Mouse (Mus musculus) left cerebral cortex, postnatal 14 days (tissue): ENCODE data around the gene Lcn12. TPM values are rescaled to one million over a fixed set of nuclear protein-coding genes. Genes with fewer than 3 reads are reported as not detected.

Source experiments
- DNase-seq, 2 experiments: peaks; one replicate each; pipeline ENCODE4 v3.0.0; 2021 to 2022; ENCODE audit warnings: low spot score in 2 of 2, mixed read lengths in 1 of 2
- intact Hi-C: fragments of 180-260 bp; cut with DNase I; formaldehyde crosslinking; loops from one replicate; pipeline ENCODE4 v1.15.1; 2025
- total RNA-seq, 2 experiments: library from RNA; stranded (reverse); gene quantifications; 2 replicates each; pipeline ENCODE4 v1.2.3; 2021

The Lcn12 gene
- total RNA-seq, 2 experiments from 2014 or later, result not detected

DNA sequence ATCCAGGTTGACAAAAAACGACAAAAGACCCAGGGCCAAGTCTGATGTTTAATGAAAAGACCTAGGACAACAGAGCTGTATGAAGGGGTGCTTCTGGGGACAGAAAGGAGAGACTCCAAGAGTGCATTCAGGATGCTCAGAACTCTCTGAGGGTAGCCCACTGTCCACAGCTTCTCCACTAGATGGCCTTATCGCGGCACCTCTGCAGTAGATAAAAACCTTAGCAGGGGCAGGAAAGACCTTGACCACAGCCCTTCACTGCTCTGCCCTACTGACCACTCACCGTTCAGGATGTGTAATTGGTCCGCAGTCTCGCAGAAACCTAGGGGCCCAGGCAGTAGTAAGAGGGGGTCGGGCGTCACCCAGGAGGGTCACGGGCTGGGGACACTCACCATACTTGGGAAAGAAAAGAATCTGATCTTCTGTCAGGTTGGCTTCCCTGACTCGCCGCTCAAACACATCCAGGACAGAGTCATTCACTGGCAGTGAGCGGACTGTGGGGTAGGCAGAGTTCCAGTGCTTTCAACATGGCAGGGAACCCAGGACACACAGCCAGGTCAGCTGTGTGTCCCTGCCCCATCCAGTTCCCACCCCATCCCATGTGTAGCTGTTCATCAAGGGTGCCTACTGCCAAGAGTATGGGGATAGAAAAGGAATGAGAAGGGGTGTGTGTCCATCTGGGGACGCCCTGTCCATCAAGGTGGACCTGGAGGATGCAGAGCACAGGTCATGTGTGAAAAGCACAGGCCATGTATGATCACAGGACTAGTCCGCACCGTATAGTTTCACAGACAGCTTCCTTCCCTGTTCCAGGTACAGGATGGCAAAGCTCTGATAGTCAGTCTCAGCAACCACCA lies 5.1 kb upstream of the Lcn12 start:
- intact Hi-C loops, result loop anchor here (5.0 kb wide), 2 partner anchors 37 to 72 kb away; partner anchors contain the start of genes Abca2 and Paxx
- DNase-seq, result no peak

DNA sequence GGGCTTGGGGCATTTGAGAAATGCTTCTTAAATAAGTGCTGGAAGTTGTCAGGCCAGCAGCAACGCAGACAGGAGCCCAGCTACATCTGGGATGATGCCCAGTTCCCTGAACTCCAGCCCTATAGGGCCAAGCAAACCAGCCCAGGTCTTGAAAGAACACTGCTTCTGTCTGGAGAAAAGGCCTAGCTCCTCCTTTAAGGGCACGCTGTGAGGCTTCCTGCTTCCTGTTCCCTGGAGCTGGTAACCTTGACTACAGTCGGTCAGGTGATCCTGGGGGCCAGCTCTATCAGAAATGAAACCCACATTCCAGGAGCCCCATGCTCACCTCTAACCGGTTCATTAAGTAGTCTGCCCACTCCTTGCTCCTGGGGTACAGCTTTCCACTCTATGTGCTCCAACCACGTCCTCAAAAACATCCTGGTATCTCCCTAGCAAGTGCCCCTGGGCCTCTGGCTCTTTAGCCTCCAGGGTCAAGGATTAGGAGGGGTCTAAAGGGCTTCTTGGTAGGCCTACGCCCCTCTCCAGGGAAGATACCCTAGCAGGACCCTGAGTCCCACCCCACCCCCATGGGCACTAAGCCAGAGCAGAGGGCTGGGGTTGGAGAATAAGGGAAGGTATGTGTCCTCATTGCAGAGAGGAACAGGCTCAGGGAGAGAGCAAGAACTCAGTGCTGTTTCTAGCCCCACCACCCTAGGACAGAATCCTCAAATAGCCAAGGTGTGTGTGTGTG lies 4.3 kb upstream of the Lcn12 start:
- intact Hi-C loops, result loop anchor here (5.0 kb wide), 2 partner anchors 36 to 71 kb away; partner anchors contain the start of genes Abca2 and Paxx
- no peak for DNase-seq

DNA sequence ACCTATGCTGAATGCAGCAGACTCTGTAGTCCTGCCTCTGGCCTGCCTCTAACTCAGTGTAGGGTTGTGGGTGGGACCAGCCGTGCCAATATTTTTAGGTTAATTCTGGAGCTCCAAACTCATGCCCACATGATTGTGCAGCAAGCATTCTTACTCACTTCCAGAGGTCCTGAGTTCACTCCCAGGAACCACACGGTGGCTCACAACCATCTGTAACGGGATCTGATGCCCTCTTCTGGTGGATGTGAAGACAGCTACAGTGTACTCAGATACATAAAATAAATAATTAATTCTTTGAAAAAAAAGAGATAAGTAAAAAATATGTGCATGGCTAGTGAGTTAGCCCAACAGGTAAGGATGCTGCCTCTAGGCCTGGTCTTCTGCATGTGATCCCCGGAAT lies 2.8 kb upstream of the Lcn12 start:
- peak in 1 of 2 experiments; percentile 43 for DNase-seq
- intact Hi-C loops, result loop anchor here (5.0 kb wide), 2 partner anchors 34 to 69 kb away; partner anchors contain the start of genes Abca2 and Paxx

DNA sequence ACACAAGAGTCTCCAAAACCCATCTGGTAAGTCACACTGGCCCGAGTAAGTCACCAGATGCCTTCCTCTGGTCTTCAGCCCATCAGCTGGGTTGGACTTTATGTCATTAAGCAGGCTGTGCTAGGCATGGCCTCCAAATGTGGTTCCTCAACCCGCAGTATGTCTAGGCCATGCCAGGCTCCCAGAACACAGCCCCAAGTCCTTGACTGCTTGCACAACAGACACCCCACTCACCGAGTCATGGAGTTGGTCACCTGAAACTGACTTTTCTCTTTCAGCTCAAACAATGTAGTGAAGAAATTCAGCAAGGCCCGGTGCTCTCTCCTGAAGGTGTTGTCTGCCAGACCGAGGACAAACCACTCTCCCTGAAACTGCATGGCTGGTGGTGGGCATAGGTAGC lies 723 bp downstream of the Lcn12 start:
- DNase-seq, result no peak
- intact Hi-C loops, result no loop called here

DNA sequence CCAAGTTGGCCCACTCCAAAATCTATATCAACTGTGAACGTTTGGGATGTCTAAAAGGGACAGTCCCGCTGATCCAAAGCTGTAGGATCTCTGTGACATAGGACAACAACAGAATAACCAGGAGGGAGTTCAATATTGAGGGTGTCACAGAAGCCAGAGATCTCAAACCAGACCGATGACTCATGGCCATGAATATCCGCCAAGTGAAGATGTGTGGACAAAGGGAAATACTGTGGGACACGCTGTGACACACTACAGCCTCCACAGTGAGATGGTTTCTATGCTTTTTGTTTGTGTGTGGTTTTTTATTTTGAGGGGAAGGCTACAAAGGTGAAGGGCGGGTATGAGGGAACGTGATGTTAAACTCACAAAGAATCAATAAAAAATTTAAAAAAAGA lies 5.0 kb downstream of the Lcn12 start:
- intact Hi-C loops, result no loop called here
- DNase-seq, result no peak

DNA sequence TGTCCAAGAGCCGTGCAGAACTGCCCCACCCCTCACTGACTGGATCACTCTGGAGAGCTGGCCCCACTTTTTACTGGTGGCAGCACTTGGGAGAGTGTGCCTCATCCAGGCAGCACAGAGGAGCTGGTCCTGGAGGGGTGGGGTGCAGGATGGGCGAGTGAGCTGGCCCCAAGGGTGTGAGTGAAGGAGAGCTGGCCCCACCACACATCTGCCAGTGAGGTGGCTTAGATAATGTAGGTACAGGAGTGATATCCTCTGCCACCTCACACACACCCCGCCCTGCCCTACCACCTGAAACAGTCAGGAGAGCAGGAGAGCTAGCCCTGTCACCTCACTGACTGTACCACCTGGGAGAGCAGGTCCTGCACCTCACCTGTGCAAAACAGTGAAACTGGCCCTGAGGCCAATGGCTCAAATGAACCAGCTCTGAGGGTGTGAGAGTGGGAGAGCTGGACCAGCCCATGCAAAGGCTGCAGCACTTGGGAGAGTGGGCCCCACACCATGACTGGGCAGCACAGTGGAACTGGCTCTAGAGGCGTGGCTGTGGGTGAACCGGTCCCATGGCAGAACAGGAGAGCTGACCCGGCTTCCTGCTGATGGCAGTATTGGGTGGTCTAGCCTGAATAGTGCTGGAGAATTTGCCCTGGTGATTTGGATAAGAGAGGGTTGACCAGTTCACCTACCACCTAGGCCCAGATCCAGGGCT lies 5.6 kb downstream of the Lcn12 start:
- DNase-seq, result no peak

DNA sequence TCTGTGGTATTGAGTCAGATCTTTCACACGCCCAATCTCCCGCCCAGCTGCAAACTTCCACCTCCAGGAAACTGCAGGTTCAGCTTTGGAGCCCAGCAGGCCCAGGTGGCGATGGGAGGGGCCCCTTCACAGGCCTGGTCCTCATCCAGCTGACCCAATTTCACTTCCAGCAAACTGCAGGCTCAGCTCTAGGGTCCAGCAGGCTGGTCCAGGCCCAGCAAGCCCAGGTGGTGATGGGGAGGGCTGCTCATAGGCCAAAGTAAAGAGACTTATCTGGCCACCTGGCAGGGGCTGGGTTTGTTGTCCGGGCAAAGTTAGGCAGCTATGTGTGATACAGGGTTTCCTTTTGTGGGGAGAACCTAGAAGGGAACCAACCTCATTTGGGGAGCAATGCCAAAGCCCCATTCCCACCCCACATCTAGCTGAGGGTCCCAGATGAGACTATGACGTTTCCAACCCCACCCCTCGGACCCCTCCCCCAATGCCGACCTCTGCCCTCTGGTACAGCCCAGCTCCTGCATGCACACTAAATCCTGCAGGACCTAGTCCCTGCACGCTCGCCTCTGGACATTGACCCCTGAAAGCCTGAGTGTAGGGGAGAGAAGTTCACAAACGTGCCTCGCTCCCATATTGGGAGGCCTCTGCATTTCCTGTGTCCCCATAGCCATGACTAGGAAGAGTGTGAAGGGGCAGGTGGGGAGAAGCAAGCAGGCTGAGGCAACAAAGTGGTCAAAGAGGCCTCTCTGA lies 8.6 kb downstream of the Lcn12 start:
- no peak for DNase-seq
- intact Hi-C loops, result no loop called here

More for the DNA sequence above, 5.6 kb downstream of the Lcn12 start:
- intact Hi-C loops, result no loop called here

DNA sequence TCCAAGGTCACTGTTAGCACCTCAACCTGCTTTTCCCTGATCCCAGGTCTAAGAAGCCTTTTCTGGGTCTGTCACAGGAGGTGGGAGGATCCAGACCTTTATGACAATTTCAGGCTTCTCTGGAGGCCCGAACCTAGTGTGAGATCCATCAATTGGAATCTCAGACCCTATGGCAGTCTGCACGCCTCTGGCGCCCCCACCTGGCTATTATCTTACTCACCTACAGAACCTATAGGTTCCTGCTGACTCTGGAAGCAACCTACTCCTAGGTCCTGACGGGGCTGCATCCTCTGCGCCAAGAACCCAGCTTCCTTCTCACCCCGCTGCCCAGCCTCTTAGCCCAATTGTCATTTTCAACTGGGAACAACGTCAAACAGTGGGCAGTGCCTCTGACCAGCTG lies 10.7 kb downstream of the Lcn12 start:
- intact Hi-C loops, result no loop called here

DNA sequence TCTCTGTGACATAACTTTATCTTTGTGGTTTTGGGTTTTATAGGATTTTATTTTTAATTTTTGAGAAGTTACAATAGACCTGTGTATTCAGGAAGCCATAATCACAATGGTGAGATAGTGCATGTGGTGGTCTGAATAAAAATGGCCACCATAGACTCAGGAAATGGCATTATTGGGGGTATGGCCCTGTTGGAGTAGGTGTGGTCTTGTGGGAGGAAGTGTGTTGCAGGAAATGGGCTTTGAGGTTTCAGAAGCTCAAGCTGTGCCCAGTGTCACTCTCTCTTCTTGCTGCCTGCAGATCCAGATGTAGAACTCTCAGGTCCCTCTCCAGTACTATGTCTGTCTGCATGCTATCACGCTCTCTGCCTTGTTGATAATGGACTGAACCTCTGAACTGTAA lies 13.2 kb downstream of the Lcn12 start:
- no peak for DNase-seq
- intact Hi-C loops, result no loop called here

More for the DNA sequence above, 10.7 kb downstream of the Lcn12 start:
- DNase-seq, result no peak

DNA sequence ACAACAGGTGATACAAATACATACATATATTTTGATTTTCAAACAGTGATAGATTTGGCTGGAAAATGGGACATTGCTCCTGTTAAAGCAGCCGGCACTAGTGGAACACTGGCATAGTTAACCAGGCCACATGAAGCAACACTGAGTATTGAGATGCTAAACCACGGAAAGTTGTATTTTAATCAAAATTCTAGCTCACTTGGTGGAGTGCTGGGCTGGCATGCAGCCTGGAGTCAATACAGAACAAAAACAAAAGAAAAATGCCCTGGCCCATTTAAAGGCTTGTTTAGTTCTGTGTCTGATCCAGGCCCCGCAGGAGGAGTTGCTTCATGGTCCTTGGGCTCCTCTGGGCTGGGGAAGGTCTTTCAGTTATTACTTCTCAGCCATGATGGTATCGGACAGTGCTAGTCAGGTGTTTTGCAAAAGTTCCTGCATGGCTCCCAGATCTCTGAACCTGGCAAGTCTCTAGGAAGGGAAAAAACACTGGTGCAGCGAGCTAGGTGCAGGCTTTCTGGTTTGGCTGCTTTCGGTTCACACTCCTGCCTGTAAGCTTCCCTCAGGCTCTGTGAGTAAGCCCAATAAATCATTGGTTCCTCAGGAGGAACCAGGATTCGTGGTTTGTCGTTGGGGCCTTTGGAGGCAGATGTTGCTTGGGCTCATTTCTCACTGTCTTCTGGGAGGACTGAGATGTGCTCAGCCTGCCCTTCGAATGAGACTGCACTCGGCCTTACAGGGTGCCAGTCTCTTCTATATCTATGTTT lies 14.0 kb downstream of the Lcn12 start:
- DNase-seq, result no peak
- intact Hi-C loops, result no loop called here

DNA sequence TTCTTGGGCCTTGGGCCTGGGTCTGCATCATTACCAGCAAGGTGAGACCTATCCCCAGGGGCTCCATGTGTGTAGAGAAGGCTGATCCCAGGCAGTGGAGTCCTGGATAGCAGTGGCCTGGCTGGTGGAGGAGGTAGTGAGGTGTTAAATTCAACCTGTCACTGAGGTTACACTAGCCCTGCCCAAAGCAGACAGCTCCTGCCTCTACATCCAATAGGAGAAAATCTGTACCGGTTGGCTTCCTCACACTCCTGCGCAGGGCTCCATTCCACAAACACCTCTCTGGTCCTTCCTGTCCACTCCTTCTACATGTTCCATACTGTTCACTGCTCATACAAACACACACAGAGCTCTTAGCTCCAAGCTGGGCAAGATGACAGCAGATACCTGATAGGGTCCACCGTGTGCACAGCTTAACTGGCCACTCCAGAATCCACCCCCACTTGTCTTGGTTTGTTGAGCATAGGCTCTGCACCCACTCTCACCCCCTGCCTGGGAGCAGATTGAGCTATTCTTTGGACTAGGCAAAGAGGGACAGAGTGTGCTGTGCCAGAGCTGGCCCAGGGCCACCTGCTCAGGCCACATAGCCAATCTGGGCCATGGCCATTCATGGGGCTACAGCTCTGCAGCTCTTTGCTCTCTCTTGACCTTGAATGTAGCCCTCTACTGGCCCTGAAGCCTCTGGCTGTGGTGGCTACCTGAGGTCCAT lies 15.6 kb downstream of the Lcn12 start:
- DNase-seq, result peak; percentile 50 to 59
- intact Hi-C loops, result no loop called here

DNA sequence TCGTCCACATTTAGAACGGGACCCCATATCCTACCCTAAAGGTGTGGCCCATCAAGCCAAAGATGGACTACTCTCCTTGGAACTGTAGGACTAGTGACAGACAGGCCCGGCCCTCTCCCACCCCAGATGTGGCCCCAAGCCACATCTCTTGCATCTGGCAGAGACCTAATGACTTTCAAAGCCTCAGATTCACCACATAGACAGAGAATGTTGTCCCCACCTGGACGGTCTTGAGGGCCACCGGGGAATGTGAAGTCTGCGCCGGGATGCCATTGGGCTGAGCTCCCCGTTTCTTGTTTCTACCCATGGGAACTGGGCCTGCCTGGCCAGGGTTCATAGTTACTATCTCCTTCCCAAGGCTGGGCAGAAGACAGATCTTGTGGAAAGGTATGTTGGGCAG lies 16.2 kb downstream of the Lcn12 start:
- intact Hi-C loops, result no loop called here
- DNase-seq, result no peak

DNA sequence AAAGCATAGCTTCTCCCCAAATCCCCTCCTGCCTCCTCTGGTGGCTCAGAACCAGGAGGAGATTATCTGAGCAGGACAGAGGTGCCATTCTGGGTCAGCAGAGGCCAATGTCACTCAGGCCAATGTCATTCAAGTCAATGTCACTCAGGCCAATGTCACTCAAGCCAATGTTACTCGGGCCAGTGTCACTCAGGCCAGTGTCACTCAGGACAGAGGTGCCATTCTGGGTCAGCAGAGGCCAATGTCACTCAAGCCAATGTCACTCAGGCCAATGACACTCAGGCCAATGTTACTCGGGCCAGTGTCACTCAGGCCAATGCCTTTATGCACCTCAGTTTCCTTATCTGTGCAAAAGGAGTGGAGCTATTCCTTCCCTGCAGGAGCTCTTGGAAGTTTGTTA lies 21.2 kb downstream of the Lcn12 start:
- intact Hi-C loops, result no loop called here
- DNase-seq, result no peak

DNA sequence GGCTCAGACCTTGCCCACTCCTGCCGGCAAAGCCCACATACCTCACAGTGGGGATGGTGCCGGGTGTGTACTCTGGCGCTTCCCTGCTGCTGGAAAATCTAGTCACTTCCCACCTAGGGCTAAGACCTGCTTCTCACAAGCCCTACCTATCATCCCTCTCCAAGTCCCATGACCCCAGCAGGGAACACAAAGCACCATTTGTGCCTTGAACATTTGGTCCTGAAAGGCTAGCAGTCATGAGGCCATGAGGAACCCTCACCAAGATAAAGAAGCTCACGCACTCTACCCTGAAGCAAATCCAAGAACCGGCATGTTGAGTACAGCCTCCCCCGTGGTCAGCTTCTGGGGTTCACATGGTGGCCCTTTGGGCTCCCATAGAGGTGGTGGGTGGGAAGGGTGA lies 23.7 kb downstream of the Lcn12 start, which contains the start of gene Ptgds:
Gene Ptgds (minus strand): TSS at position 78 of the 400 bp plus-strand sequence.
- intact Hi-C loops, result no loop called here
- no peak for DNase-seq

DNA sequence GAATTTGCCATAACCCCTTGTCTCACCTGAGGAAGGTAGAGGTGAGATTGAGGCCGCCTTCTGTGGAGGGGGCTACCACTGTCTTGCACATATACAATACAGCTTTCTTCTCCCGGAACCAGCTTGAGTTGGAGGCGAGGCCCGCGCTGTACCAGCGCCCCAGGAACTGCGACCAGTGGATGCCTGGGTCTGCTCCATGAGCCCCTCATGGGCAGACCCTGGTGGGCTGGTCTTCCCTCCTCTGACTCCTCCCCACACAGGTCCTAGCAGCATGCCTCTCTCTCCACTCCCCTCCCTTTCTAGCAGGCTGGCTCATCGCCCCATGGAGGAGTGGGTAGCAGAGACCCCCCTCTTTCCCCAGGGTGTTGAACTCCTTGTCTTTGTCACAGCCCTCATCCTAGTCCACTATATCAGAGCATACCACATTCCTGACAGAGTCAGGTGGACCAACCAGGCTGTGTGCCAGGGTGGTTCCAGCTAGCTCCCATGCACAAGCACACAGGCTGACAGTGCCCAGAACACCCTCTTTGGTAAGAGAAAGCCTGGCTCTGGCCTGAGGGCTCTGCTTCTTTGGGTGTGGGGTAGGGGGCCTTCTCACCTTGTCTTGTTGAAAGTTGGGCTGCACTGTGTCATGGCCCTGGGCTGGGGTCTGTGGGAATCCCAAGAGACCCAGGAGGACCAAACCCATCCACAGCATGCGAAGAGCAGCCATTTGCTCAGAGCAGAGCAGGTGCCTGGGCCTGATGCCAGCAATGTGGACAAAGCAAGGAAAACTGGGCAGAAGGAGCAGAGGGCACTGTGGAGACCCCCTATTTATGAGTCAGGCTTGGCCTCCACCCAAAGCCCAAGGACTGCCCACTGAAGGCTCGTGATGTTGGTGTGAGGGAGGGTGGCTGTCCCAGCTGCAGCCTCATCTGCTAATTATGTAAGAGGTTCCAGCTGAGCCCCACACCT lies 24.5 kb downstream of the Lcn12 start:
- intact Hi-C loops, result no loop called here
- DNase-seq, result no peak

DNA sequence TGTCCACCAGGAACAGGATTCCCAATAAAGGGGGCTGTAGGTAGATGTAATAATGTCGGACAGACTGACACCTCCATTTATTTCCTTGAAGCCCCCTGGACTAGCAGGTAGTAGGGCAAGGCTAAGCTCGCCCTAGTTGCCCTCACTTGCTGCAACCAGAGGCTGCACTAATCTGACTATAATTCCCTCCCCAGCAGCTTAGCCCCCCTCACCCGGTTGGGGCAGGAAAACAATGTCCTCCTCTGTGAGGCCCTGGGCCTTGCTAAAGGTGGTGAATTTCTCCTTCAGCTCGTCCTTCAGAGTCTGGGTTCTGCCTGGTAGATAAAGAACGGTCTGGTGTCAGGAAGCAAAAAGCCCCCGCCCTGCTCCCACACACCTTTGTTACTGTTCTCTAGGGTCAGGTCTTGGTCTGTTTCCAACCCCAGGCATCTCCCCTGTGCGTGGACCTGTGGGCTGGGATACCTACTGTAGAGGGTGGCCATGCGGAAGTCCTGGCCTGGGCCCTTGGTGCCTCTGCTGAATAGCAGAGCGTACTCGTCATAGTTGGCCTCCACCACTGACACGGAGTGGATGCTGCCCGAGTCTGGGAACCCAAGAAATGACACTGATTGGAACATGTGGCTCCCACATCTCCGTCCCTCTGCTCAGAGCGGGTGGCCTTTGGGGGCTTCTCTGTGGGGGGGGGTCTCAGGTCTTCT lies 26.0 kb downstream of the Lcn12 start:
- intact Hi-C loops, result no loop called here
- DNase-seq, result no peak
